Mouse (Mus musculus) lung, adult 2 months (tissue): Measurements from ENCODE around the gene Ccr9.

ENCODE experiments used
- CTCF ChIP-seq: fragments of 200-500 bp; IDR thresholded peaks from 2 replicates; pipeline ENCODE4 v1.5.1; 2011; ENCODE audit warnings: mild to moderate bottlenecking, low read length, control low read depth; ENCODE audit not compliant: insufficient read depth
- POLR2A ChIP-seq: fragments of 200-500 bp; IDR thresholded peaks from 2 replicates; pipeline ENCODE4 v1.6.1; 2011; ENCODE audit warnings: low read depth, mild to moderate bottlenecking, control low read depth, low read length, borderline replicate concordance; ENCODE audit errors: extremely low read depth

- no peak for TF ChIP-seq CTCF
- TF ChIP-seq POLR2A, result no peak
Observed at GRCm38 (mm10) chr9:123815444-123815843, 137.2 kb downstream of the Ccr9 start.
